Mouse (Mus musculus) kidney, embryonic 14.5 days (tissue): ENCODE results near the gene Lmln. TPM values are rescaled to one million over a fixed set of nuclear protein-coding genes. Genes with fewer than 3 reads are reported as not detected.

Source experiments
- ATAC-seq: fragments of 200-750 bp; cut with Nextera tagmentation; 2 replicates; pipeline ENCODE4 v1.8.0; 2017; ENCODE audit warnings: moderate number of reproducible peaks, mild to moderate bottlenecking, moderate TSS enrichment, moderate library complexity; ENCODE audit not compliant: low FRiP score, low TSS enrichment
- H3K27ac ChIP-seq: fragments of 300-500 bp; sonication (generic); 2 replicates; pipeline ENCODE4 v1.5.1; 2014; ENCODE audit warnings: low read depth, mild to moderate bottlenecking, low read length, moderate library complexity, mixed read lengths
- H3K27me3 ChIP-seq: fragments of 300-500 bp; sonication (generic); 2 replicates; pipeline ENCODE4 v1.6.1; 2014; ENCODE audit warnings: mild to moderate bottlenecking, low read length; ENCODE audit not compliant: control insufficient read depth, insufficient read depth
- H3K36me3 ChIP-seq: fragments of 300-500 bp; sonication (generic); 2 replicates; pipeline ENCODE4 v1.6.1; 2014; ENCODE audit warnings: low read length, mixed read lengths; ENCODE audit not compliant: control insufficient read depth, insufficient read depth
- H3K4me1 ChIP-seq: fragments of 300-500 bp; sonication (generic); 2 replicates; pipeline ENCODE4 v1.6.1; 2014; ENCODE audit warnings: low read length, mixed read lengths; ENCODE audit not compliant: control insufficient read depth, insufficient read depth
- H3K4me2 ChIP-seq: fragments of 300-500 bp; sonication (generic); replicated peaks from 2 replicates; pipeline ENCODE4 v1.6.1; 2014; ENCODE audit warnings: low read depth, mild to moderate bottlenecking, low read length
- H3K4me3 ChIP-seq: fragments of 300-500 bp; sonication (generic); 2 replicates; pipeline ENCODE4 v1.5.1; 2014; ENCODE audit warnings: mild to moderate bottlenecking, low read length
- H3K9ac ChIP-seq: fragments of 300-500 bp; sonication (generic); 2 replicates; pipeline ENCODE4 v1.6.1; 2014; ENCODE audit warnings: low read depth, mild to moderate bottlenecking, low read length, moderate library complexity
- H3K9me3 ChIP-seq: fragments of 300-500 bp; sonication (generic); 2 replicates; pipeline ENCODE4 v1.6.1; 2016; ENCODE audit warnings: low read length; ENCODE audit not compliant: control insufficient read depth
- WGBS: fragments of 180-500 bp; shearing (Covaris S2); extraction: QIAGEN DNeasy Blood & Tissue Kit; methylation state at CpG from one replicate; pipeline ENCODE4 v1.1.7; 2014; 5-methylcytosine and 5-hydroxymethylcytosine counted together
- polyA plus RNA-seq: library from polyadenylated mRNA; unstranded; fragments of >200 nt; fragmentation: Nextera tagmentation; extraction: Ambion mirVana; gene quantifications from 2 replicates; pipeline ENCODE4 v1.2.1, GENCODE M21; 2014

Gene Lmln
- polyA plus RNA-seq, 1 experiment from 2014 or later: 5.0 TPM

- no peaks in the 10 kb centered on the region for H3K4me1 ChIP-seq
- H3K27me3 ChIP-seq: no peaks in the 10 kb centered on the region
- WGBS: 96% methylated on average over 7 of the region's 7 CpGs
- no peak overlapping the region for H3K4me2 ChIP-seq
- H3K9ac ChIP-seq: no peak overlapping the region
- no peaks in the 10 kb centered on the region for H3K9me3 ChIP-seq
- H3K36me3 ChIP-seq: no peaks in the 10 kb centered on the region
- no peak overlapping the region for H3K27ac ChIP-seq
- no peak overlapping the region for H3K4me3 ChIP-seq
- ATAC-seq: no peak
Measured at GRCm38 (mm10) chr16:33080063-33080462, 17.7 kb downstream of the Lmln start.

DNA sequence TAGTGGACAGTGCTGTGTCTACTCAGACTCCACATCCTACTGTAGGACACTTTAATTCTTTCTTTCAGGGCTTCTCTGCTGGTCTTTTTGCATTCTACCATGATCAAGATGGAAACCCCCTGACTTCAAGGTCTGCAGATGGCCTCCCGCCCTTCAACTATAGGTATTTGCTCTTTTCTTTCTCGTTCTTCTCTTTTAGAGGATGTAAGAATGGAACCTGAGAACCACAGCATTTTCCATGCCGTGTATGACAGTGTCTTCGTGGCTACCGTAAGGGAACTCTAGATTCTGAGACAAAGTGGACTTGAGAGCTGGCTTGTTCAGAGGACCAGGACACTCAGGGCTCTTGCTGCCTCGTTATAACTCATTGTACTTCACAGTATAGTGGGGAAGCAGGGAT lies 20.6 kb downstream of the Lmln start:
- Histone ChIP-seq H3K36me3 (no peaks in the 10 kb centered on the region), H3K9ac (no peak overlapping the region), H3K27me3 (no peaks in the 10 kb centered on the region), H3K4me2 (no peak overlapping the region), H3K4me3 (no peak overlapping the region), H3K27ac (no peak overlapping the region), H3K4me1 (no peaks in the 10 kb centered on the region), H3K9me3 (no peaks in the 10 kb centered on the region)
- no peak for ATAC-seq
- 92% methylated on average over 6 of the region's 6 CpGs for WGBS

DNA sequence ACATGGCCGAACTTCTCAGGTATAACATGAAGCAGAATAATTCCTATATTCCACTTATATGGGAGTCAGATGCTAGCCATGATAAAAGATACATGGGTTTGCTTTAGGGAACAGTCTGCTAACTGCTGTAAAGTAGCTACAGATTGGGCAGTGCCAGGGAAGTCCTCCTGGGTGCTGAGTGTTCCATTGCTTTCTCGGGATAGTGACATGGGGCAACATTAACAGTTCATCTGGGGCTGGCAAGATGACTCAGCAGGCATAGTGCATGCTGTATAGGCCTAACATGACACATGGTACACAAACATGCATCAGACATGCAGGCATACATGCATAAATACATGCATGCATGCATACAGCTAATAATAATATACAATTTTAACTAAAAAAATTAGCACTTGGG lies 21.7 kb downstream of the Lmln start:
- H3K4me3 ChIP-seq: no peak overlapping the region
- no peak overlapping the region for H3K27ac ChIP-seq
- H3K36me3 ChIP-seq: no peaks in the 10 kb centered on the region
- no peak for ATAC-seq
- WGBS: 93% methylated on average over 2 of the region's 2 CpGs
- no peak overlapping the region for H3K9ac ChIP-seq
- H3K27me3 ChIP-seq: no peaks in the 10 kb centered on the region
- H3K4me2 ChIP-seq: no peak overlapping the region
- no peaks in the 10 kb centered on the region for H3K4me1 ChIP-seq
- H3K9me3 ChIP-seq: no peaks in the 10 kb centered on the region

DNA sequence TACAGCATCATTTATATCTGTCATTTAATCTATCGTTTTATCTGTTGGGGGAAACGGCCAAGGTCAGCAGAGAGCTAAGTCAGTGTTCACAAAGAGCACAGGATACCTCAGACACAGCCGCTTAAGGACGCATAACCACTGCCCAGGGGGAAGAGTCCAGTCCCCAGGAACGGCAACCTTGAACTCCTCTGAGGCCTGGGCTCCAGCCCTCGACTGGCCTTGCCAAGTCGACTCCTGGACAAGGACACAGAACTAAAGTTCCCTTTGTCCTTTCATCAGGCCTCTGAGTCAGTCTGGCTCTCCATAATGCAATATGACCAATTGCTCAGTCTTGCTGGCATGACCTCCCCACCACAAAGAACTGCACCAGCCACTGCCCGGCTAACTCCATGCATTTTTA lies 23.3 kb downstream of the Lmln start:
- 77% methylated on average over 8 of the region's 8 CpGs for WGBS
- Histone ChIP-seq H3K9me3 (no peaks in the 10 kb centered on the region), H3K9ac (no peak overlapping the region), H3K4me2 (no peak overlapping the region), H3K36me3 (0 out of 2 replicates have a peak, but pooled peaks cover 4% of the 10 kb centered on the region), H3K27ac (no peak overlapping the region), H3K4me1 (no peaks in the 10 kb centered on the region), H3K27me3 (no peaks in the 10 kb centered on the region), H3K4me3 (no peak overlapping the region)
- no peak for ATAC-seq

GRCm38 (mm10) chr16:33113726-33114125 lies 51.4 kb downstream of the Lmln start:
- no peak overlapping the region for H3K9ac ChIP-seq
- 42% methylated on average over 4 of the region's 4 CpGs for WGBS
- no peak overlapping the region for H3K4me2 ChIP-seq
- no peaks in the 10 kb centered on the region for H3K27me3 ChIP-seq
- H3K27ac ChIP-seq: no peak overlapping the region
- H3K36me3 ChIP-seq: 0 out of 2 replicates have a peak, but pooled peaks cover 5% of the 10 kb centered on the region
- H3K4me3 ChIP-seq: no peak overlapping the region
- no peaks in the 10 kb centered on the region for H3K9me3 ChIP-seq
- ATAC-seq: no peak
- H3K4me1 ChIP-seq: no peaks in the 10 kb centered on the region

DNA sequence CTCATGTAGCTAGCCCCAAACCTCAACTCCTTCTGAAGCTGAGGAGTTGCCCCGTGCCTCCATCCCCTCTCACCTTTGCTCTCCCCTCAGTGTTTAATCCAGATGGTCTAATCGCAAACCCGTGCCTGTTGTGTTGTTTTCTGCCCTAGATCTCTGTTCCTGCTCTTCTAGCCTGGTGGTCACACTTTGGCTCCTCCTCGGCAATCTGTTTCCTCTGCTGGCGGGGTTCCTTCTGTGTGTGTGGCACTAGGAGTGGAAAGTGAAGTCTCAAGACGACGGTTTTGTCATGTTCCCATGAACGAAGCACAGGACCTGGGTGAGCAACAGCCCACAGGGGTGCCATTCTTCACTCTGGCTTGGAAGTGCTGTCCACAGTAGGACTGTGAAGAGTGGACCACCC lies 61.1 kb downstream of the Lmln start:
- 72% methylated on average over 8 of the region's 8 CpGs for WGBS
- Histone ChIP-seq H3K4me3 (no peak overlapping the region), H3K36me3 (0 out of 2 replicates have a peak, but pooled peaks cover 3% of the 10 kb centered on the region), H3K9me3 (no peaks in the 10 kb centered on the region), H3K4me1 (no peaks in the 10 kb centered on the region), H3K4me2 (no peak overlapping the region), H3K27ac (no peak overlapping the region), H3K27me3 (no peaks in the 10 kb centered on the region), H3K9ac (no peak overlapping the region)
- no peak for ATAC-seq

DNA sequence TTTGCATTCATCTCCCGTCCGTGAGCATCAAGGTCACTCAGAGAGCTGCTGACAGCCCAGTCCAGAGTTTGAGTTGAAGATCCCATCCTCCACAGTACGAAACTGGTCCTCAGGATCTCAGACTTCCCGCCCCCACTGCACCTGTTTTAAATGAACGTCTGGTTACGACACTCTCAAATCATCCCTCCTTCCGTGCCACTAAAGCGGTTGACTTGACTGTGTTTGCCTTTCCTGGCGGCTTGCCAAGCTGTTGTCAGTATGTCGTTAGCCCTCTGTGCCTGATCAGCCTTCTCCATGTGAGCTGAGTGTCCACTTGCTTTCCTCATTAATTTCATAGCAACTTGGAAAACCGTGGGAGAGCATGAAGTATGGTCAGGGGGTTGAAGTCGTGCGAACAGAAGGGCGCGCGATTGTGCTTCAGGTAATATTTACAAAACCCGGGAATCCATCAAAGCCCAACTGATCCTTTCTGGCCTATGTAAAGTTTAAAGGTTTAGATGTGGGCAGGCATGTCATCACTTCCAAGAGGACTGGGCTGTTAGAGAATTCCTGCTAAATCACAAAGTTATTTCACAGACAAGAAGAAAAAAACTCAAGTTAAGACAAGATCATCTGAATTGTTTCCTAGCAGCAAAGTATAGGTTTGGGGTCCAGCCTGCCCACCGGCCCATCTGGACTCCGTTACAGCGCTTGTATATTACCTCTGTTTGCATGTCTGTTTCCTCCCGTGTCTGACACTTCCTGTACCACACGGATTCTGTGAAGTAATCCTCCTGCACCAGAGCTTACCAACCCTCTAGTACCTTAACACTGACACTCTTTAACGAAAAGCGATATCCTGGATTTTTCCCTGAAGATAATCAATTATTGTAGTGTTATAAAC lies 61.9 kb downstream of the Lmln start:
- Histone ChIP-seq H3K36me3 (0 out of 2 replicates have a peak, but pooled peaks cover 3% of the 10 kb centered on the region), H3K9ac (no peak overlapping the region), H3K4me1 (no peaks in the 10 kb centered on the region), H3K4me2 (no peak overlapping the region), H3K27me3 (no peaks in the 10 kb centered on the region), H3K9me3 (no peaks in the 10 kb centered on the region), H3K4me3 (no peak overlapping the region), H3K27ac (no peak overlapping the region)
- WGBS: 59% methylated on average over 24 of the region's 24 CpGs
- no peak for ATAC-seq

- WGBS: 68% methylated on average over 6 of the region's 6 CpGs
- no peak for ATAC-seq
- H3K9ac ChIP-seq: no peak overlapping the region
Measured at GRCm38 (mm10) chr16:33127052-33127451, 64.7 kb downstream of the Lmln start.

DNA sequence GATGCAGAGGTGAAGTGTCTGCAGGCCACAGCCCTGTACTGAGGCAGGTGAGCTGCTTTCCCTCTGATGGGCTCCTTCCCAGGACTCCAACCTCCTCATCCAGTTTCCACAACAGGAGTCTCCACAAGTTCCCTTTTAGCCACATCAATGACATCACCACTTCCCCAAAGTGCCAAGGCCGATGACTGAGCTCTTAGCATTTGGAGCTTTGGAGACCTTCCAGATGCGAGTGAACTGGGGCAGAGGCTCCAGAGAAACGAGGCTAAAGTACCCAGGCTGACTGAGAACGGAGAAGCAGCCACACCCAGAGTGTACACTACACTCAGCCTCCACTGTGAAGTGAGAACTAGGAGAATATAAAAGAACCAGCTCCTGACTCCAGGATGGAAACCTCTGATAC lies 68.4 kb downstream of the Lmln start:
- H3K4me2 ChIP-seq: no peak overlapping the region
- H3K27ac ChIP-seq: no peak overlapping the region
- no peaks in the 10 kb centered on the region for H3K9me3 ChIP-seq
- H3K4me1 ChIP-seq: no peaks in the 10 kb centered on the region
- H3K36me3 ChIP-seq: no peaks in the 10 kb centered on the region
- H3K27me3 ChIP-seq: no peaks in the 10 kb centered on the region
- ATAC-seq: no peak
- no peak overlapping the region for H3K9ac ChIP-seq
- no peak overlapping the region for H3K4me3 ChIP-seq
- WGBS: 54% methylated on average over 4 of the region's 4 CpGs

More at GRCm38 (mm10) chr16:33127052-33127451, 64.7 kb downstream of the Lmln start:
- H3K36me3 ChIP-seq: 0 out of 2 replicates have a peak, but pooled peaks cover 3% of the 10 kb centered on the region
- no peaks in the 10 kb centered on the region for H3K9me3 ChIP-seq
- no peak overlapping the region for H3K27ac ChIP-seq
- no peak overlapping the region for H3K4me2 ChIP-seq
- H3K4me1 ChIP-seq: no peaks in the 10 kb centered on the region
- H3K27me3 ChIP-seq: no peaks in the 10 kb centered on the region
- H3K4me3 ChIP-seq: no peak overlapping the region
